Mouse (Mus musculus) lung, postnatal 36 days (tissue): ENCODE results near the gene Grin2b.
A peak's percentile ranks its signal among the peaks of the same experiment; 100 is the strongest.

Source experiments
- DNase-seq: peaks from one replicate; pipeline ENCODE4 v3.0.0; 2022; ENCODE audit warnings: mixed read lengths

Grin2b gene

GRCm38 (mm10) chr6:135680105-135680710 lies 493.1 kb downstream of the Grin2b start:
- no peak for DNase-seq

- peak; percentile 3 for DNase-seq
These were observed 498.9 kb downstream of the Grin2b start for GRCm38 (mm10) chr6:135674380-135674779.

DNA sequence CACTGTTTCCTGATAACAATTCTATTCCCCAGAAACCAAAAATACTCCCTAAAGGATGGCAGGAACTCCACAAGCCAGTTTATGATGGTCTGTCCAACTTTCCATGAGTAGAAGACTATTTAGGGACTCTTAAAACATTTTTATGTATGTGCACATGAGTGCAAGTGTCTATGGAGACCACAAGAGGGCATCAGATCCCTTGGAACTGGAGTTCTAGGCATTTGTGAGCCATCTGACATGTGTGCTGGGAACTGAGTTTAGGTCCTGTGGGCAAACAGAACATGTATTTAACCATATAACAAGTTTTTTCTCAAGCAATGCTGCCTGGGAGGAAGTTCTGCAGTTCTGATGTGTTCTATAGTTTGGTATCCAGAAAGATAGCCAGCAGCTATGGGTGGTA lies 501.3 kb downstream of the Grin2b start:
- DNase-seq: no peak
